Mouse (Mus musculus): Measurements from ENCODE around the gene Tmc2. TPM values are rescaled to one million over a fixed set of nuclear protein-coding genes. Genes with fewer than 3 reads are reported as not detected.

Tmc2 gene
- total RNA-seq, 2 experiments from 2014 or later, result not detected

DNA sequence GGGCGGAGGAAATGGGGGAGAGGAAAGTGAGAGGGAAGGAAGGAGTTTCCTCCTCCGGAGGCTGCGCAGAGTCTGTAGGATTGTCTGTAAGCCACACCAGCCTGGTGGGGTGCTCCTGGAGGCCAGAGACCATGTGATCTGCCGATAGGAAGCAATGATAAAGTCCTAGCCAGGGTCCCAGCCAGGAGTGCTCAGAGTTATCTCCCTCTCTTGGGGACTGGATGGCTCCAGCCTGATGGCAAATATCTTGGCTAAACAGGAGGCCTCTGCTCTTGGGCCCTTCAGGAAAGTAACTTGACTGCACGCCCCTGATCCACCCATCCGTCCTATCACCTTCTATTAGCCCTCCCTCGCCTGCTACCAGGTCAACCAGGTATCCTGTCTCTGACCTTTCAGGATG is 53.2 kb downstream of the Tmc2 start:
- DNase-seq (ENCODE audit: low spot score in 2 of 2), result no peak

DNA sequence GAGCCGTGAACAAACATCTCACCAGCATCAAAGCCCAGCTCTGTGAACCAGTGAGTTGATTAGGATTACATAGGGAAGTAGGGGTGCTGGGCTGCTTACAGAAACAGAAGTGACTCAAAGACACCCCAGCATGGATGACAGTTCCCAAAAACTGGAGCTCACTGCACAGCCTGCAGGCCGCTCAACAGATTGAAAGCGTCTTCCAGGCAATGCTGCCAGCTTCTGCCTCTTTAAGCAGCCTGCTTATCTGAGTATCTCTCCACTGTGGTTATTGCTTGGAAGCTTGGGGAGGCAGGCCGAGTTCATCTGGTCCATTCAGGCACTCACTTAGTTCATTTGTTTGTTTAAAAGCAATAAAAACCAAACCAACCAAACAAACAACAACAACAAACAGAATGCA is 61.8 kb downstream of the Tmc2 start:
- DNase-seq (ENCODE audit: low spot score in 2 of 2), result no peak

DNA sequence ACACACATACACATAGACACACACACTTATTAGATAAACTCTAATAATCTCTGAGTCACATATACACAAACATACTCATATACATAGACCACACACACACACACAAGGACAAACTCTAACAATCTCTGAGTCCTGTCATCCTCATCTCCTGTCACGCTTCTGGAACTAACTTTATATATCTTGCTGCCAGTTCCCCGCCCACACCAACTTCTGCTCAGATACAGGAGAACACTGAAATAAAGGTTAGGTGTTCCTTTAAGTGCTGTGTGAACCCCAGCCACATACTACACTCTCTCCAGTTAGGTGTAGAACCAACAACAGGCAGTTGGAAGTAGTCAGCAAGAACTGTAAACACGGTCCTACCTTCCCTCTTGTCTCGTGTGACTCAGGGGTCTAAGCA is 65.8 kb downstream of the Tmc2 start:
- DNase-seq (ENCODE audit: low spot score in 2 of 2), result no peak

DNA sequence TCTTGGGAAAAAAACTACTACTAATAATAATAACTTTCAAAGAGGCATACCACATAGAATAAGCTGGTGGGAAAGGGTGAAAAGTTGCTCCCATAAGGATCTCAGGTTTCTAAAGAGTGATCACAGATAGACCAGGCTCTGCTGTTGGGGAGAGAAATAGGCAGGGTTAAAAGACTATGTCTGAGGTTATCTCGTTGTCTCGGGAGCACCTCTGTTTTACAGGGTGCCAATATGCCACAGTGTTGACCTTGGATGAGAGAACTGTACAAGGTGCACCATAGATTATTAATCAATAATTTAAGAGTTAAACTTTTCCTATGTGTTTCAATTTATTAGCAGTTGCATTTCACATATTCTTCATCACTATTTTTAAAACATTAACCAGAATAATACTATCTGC is 66.9 kb downstream of the Tmc2 start:
- no peak for DNase-seq (ENCODE audit: low spot score in 2 of 2)

DNA sequence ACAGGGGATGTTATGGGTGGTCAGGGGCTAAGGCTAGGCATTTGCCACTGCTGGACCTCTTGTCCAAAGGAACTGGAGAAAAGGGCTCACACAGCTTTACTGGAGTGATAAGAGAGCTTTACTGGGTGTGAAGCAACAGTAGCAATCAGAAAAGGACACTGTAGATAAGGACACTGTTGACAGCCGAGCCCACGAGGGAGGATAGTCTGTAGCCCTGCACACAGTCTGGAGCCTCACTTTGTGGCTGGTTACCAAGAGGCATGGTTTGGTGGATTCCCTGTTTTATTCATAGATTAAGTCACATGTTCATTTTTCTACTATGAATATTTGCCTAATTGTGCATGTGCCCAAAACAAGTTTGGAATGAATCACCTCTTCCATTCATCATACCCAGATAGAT is 67.4 kb downstream of the Tmc2 start:
- DNase-seq (ENCODE audit: low spot score in 2 of 2), result no peak

DNA sequence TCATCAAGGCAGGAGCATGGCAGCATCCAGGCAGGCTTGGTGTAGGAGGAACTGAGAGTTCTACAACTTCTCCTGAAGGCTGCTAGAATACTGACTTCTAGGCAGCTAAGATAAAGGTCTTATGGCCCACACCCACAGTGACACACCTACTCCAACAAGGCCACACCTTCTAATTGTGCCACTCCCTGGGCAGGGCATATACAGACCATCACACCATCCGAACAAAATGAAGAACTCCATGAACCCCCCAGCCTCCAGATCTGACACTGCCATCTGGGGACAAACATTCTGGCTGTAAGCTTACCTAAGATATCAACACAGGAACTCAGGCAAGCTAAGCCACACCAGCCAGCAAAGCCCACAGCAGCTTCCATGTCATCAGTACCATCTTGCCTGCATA is 70.5 kb downstream of the Tmc2 start:
- DNase-seq (ENCODE audit: low spot score in 2 of 2), result no peak

DNA sequence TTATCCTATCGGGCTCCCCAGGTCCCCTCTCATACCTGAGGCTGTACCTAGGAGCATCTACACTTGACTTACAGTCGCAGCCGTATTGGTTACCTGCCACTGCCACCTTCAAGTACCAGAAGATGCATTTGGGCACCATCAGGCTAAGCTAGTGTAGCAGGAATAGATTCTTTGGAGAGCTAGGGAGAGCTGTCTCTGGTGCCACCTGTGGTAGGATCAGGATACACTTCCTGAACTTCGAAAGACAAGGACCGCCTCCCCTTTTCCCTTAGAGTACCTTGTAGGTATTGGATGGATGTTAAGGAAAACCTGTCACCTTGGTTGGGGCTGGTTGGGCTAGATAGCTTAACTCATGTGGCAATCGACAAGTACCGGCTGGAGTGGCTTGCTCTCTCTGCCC is 73.1 kb downstream of the Tmc2 start:
- no peak for DNase-seq (ENCODE audit: low spot score in 2 of 2)

DNA sequence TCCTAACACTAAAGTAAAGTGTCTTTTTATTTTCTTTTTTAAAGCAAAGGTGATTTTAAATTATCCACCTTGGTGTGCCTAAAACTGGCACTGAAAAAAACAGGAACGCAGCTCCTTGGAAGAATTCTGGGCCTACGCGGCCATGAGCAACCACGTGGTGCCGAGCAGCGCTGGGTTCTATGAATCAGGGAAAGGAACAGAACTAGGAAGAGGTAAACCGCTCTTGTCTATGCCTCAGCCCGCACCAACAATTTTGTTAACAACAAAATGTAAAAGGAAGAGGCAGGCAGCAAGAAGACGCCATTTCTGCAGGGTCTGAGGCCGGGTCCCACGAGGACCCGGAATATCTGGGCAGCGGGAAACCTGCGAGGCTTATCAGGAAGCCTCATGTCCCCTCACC is 78.7 kb downstream of the Tmc2 start:
- no peak for DNase-seq (ENCODE audit: low spot score in 2 of 2)

DNA sequence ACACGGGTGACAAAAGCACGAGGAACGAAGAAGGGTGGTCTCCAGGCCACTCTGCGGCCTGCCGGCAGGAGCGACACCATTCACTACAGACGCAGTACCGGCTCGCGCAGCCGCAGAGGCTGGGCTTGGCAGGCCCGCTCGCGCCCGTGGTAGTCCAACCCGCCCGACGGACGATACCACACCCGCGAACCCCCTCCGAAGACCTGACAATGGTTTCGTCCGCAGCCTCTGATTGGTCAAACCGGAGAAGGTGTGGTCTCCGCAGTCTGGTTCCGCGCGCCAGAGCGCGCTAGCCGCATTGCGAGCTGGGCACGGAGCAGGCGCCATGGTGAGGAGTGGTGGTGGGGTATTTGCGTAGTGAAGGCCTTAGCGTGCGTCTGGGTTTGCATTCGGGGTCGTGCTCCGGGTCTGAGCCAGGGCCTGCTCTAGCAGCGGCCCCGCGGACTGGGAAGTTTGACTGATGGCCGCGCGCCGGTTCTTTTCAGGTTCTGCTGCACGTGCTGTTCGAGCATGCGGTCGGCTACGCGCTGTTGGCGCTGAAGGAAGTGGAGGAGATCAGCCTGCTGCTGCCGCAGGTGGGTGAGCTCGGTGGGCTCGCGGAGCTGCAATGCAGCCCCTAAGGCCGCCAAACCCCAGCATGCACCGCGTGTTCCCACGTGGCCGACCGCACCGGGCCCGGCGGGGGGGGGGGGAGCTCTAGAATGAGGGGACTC is 79.3 kb downstream of the Tmc2 start, which contains the start of gene Nop56:
Gene Nop56, plus strand, starts transcription at position 282 of the 713 bp plus-strand sequence.
- DNase-seq (ENCODE audit: low spot score in 2 of 2), result peak; percentile 98 to 99

DNA sequence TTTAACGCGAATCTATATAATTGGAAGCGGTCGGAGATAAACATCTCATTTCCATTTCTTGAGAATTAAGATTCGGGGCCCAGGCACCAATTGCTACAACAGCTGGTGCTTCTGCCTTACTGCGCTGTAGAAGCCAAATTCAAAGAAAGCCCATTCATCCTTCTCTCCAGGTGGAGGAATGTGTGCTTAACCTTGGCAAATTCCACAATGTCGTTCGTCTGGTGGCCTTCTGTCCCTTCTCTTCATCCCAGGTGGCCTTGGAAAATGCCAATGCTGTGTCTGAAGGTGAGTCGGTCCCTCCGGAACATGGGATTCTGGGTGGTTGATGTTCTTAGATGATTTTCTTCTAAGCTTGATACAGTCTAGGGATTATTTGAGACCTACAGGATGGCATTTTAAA is 79.9 kb downstream of the Tmc2 start:
- no peak for DNase-seq (ENCODE audit: low spot score in 2 of 2)

DNA sequence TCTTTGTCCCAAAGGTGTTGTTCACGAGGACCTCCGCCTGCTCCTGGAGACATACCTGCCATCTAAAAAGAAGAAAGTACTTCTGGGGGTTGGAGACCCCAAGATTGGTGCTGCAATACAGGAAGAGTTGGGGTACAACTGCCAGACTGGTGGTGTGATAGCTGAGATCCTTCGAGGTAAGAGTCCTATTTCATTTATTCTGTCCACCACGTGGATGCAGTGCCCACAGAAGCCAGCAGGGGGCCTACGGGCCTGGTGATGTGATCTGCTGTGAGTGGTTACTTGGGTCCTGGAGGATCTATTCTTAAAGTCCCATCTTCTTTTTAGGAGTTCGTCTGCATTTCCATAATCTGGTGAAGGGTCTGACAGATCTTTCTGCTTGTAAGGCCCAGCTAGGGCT is 80.7 kb downstream of the Tmc2 start:
- DNase-seq (ENCODE audit: low spot score in 2 of 2), result peak in 1 of 2 experiments; percentile 36

DNA sequence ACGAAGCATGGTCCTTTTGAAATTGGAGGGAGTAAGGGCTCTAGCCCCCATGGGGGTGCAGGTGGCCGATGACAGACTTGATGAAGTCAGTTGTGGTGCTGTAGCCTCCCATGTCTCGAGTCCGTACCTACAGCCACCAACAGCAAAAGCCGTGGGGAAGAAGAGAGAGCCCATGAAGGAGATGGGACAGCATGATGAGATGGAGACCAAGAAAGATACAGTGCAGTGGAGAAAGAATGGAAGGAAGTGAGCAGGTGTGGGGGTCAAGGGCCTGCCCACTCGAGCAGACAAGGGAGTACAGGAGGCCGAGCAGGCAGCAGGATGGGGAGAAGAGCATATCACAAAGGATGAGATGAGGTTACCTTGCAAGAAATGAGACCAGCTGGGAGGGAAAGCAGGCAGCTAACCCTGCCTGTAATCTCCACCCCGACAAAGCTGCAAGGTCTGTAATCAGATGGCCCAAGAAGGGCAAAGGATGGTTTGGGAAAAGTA is 84.7 kb downstream of the Tmc2 start:
- no peak for DNase-seq (ENCODE audit: low spot score in 2 of 2)

DNA sequence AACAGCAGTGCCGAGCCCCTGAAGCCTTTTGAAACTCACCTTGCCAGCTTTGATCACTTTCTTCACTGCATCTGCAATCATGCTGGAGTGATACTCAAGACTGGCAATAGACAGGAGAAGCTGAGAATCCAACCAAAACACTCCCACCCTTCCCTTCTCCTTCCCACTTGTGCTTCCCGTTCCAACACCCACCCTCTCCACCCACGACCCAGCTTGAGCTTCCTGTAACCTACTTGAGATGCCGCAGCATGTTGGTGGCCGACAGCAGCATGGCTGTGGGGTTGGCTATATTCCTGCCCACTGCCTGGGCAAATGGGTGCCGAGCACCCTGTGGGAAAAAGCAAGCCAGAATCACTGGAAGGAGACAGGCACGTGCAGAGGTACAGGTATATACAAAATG is 85.2 kb downstream of the Tmc2 start:
- no peak for DNase-seq (ENCODE audit: low spot score in 2 of 2)

DNA sequence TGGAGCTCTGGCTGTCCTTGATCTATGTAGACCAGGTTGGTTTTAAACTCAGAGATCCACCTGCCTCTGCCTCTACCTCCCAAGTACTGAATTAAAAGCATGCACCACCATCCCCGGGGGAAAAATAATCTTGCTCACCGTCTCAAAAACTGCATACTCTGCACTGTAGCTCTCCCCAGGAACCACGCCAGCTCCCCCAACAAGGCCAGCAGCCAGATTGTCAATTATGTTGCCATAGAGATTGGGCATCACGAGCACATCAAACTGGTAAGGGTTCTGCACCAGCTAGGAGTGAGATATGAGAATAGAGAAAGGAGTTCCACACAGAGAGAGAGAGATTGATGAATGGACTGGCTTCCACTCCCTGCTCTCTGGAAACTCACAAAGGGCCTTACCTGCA is 85.8 kb downstream of the Tmc2 start:
- no peak for DNase-seq (ENCODE audit: low spot score in 2 of 2)

DNA sequence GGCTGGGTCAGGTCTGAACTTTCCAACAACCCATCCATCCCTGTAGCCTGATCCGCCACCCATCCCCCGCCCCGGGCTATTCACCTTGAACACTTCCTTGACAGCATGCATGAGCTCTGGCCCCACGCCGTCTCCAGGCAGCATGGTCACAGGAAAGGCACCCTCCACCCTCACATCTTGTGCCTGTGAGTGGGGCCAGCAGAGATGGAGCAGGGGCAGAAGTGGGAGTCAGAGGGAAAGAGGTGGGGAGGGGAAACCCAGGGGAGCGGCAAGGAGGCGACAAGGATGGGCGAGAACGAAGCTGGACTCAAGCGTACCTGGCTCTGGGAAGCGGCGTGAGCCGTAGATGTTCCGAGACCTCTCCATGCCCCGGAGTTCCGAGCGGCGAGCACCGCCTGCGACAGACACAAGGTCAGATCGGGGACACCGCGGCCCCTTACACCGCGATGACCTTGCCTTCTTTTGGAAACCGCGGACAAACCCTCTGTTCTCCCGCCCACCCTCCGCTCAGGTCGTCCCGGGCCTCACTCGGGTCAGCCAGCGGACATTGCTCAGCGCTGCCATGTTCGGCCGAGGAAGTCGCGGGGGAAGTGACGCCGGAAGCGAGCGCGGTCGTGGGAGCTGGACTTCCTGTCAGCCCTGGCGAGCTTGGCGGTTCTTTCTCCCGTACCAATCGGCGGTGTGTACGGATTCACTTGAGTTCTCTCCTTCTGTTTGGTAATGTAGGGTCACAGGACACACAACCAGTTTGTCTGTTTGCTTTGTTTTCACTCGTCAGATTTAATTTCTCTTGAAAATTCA is 89.1 kb downstream of the Tmc2 start, which contains the start of gene Idh3b:
Gene Idh3b, minus strand, starts transcription at position 694 of the 801 bp plus-strand sequence.
- peak; percentile 83 for DNase-seq (ENCODE audit: low spot score in 2 of 2)

DNA sequence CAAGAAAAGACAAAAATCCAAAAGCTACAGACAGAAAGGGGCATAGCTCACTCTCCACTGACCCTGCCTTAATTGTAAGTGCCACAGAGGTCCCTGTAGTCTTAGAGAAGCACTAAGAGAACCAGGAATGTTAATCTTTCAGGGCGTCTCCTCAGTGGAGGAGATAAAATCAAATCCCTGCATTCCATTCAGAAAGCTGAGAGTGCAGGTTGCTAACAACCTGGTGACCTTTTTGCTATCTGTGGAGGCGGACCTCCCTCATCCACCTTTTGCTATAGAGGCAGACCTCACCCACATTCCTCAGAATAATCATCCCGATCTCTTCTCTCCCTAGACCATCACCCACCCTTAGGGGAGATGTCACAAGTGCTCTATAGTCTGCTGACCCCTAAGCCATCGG is 94.1 kb downstream of the Tmc2 start:
- DNase-seq (ENCODE audit: low spot score in 2 of 2), result no peak

DNA sequence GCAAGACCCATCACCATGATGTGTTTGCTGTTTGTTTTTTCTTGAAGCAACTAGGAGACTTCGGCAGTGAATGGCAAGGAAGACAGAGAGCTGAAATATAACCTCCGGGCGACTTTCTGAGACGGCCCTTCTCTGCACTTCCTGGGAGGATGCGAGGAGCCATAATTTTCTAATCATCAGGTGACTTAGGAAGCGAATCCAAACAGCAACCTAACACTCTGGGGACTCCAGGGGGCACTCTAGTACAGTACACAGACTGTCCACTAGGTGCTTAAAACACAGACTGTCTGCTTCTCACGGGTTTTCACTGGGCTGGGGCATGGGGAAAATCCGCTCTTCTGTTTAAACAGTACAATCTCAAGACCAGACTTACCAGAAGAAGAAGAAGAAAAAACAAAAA is 96.4 kb downstream of the Tmc2 start:
- DNase-seq (ENCODE audit: low spot score in 2 of 2), result peak in 1 of 2 experiments; percentile 39

DNA sequence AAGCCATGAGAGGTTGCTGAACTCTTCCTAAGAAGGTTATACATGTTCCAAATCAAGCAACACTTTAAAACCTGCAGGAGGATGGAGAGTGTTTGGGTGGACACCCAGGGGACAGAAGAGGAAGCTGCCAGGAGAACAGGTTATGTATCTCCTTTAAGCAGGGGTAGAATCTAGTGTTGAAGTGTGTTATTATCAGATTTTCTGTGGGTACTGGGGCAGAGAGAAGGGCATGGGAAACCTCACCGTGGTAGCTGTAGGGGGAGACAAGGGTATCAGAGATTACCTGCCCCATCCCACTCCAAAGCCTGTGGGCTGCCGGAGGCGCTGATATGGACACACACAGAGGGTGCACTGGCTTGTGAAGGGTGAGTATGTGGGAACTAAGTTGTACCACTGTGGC is 98.0 kb downstream of the Tmc2 start:
- DNase-seq (ENCODE audit: low spot score in 2 of 2), result no peak

DNA sequence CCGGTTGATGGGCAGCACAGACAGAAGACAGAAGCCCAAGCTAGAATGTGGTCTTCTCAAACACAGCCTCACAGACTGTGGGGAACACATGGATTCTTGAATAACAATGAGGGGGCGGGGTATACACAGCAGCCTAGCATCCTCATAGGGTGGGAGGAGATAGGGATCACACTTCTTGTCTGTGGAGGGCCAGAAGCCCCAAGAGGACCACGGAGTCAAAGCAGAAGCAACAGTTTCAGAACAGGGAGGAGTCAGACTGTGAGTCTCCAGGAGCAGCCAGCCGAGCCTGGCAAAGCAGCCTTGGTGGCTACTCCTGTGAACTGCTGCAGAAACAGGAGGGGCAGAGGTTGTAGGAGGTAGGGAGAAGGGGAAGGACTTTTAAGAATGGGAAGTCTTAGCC is 98.5 kb downstream of the Tmc2 start:
- no peak for DNase-seq (ENCODE audit: low spot score in 2 of 2)

DNA sequence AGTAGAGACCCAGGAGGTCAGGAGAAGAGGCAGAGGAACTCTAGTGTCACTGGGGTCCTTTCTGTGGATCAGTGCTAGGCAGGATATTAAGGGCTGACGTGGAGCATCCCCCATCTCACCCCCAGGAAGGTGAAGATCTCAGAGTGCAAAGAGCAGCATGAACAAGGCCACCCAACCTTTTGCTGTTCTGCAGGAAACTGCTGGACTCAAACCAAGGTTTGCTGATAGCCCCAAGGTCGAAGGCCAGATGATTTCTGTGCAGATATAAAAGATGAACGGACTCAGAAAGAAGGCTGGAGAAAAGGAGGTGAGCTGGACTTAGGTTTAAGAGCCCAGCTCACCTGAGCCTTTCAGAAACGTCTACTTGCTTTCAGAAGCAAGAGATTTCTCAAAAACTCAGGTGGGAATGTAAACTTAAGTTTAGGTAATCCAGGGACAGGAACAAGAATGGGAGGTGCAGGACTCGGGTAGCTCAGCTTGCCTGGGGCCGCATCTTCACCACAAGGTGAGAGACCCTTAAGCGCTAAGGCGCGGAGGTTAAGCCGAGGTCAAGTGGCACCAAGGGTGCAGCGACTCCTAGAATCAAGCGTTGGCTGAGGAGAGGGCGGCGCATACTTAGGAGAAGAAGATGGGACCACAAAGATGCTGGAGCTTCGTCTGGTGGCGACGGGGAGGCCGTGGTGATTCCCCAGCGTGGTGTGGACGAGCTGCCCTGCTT is 99.4 kb downstream of the Tmc2 start:
- DNase-seq (ENCODE audit: low spot score in 2 of 2), result no peak

DNA sequence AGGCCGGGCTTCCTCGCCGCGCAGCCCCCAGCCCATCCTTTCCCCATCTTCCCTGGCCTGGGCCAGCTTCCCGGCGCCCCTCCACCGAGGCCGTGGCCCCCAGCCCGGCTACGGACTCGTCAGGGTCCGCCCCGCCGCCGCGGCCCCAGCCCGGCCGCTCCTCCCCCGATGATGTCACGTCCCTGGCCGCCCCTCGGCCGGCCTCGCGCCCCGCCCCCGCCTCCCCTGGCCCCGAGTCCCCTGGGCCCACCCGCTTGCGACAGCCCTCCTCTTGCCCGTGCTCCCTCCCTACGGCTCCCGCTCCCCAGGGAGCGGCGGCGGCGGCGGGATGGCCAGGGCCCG is 99.9 kb downstream of the Tmc2 start, which contains the start of gene Ebf4:
Gene Ebf4, plus strand, starts transcription at position 234 of the 342 bp plus-strand sequence.
- DNase-seq (ENCODE audit: low spot score in 2 of 2), result no peak
